Mouse (Mus musculus): ENCODE results near the gene Pigyl. TPM values are rescaled to one million over a fixed set of nuclear protein-coding genes. Genes with fewer than 3 reads are reported as not detected.

Pigyl gene
- polyA plus RNA-seq, 1 experiment = 47.7 TPM

Other genes starting within 250 kb of the Pigyl start
- 23.0 and 31.2 TPM in 2 replicates for gene Rab3d, start 238.7 kb upstream of the Pigyl start, polyA plus RNA-seq (2012; ENCODE audit: insufficient read depth, insufficient read length, missing spikeins)
- gene Ccdc159, start 229.4 kb upstream of the Pigyl start, polyA plus RNA-seq (2012; ENCODE audit: insufficient read depth, insufficient read length, missing spikeins) = 3.7 and 4.3 TPM in 2 replicates
- gene Tmem205, start 229.3 kb upstream of the Pigyl start, polyA plus RNA-seq (2012; ENCODE audit: insufficient read depth, insufficient read length, missing spikeins) = 204 and 213 TPM in 2 replicates
- 1.9 and 2.0 TPM in 2 replicates for gene Plppr2, start 219.8 kb upstream of the Pigyl start, polyA plus RNA-seq (2012; ENCODE audit: insufficient read depth, insufficient read length, missing spikeins)
- 11.6 and 15.4 TPM in 2 replicates for gene Swsap1, start 201.1 kb upstream of the Pigyl start, polyA plus RNA-seq (2012; ENCODE audit: insufficient read depth, insufficient read length, missing spikeins)
- 1.3 and 1.7 TPM in 2 replicates for gene Epor, start 193.3 kb upstream of the Pigyl start, polyA plus RNA-seq (2012; ENCODE audit: insufficient read depth, insufficient read length, missing spikeins)
- gene Rgl3, start 167.4 kb upstream of the Pigyl start, polyA plus RNA-seq (2012; ENCODE audit: insufficient read depth, insufficient read length, missing spikeins) = 9.2 and 10.4 TPM in 2 replicates
- not detected in 2 replicates for gene Ccdc151, start 154.2 kb upstream of the Pigyl start, polyA plus RNA-seq (2012; ENCODE audit: insufficient read depth, insufficient read length, missing spikeins)
- 33.1 and 40.1 TPM in 2 replicates for gene Prkcsh, start 154.0 kb upstream of the Pigyl start, polyA plus RNA-seq (2012; ENCODE audit: insufficient read depth, insufficient read length, missing spikeins)
- gene Elavl3, start 104.8 kb upstream of the Pigyl start, polyA plus RNA-seq (2012; ENCODE audit: insufficient read depth, insufficient read length, missing spikeins) = 0.91 and 2.0 TPM in 2 replicates
- gene Gm49318, start 85.6 kb upstream of the Pigyl start, polyA plus RNA-seq (2012; ENCODE audit: insufficient read depth, insufficient read length, missing spikeins) = not detected in 2 replicates
- gene Zfp653, start 85.5 kb upstream of the Pigyl start, polyA plus RNA-seq (2012; ENCODE audit: insufficient read depth, insufficient read length, missing spikeins) = 2.1 and 4.8 TPM in 2 replicates
- 95.3 and 111 TPM in 2 replicates for gene Ecsit, start 71.4 kb upstream of the Pigyl start, polyA plus RNA-seq (2012; ENCODE audit: insufficient read depth, insufficient read length, missing spikeins)
- 1.9 and 5.7 TPM in 2 replicates for gene Cnn1, start 57.6 kb upstream of the Pigyl start, polyA plus RNA-seq (2012; ENCODE audit: insufficient read depth, insufficient read length, missing spikeins)
- 101 and 117 TPM in 2 replicates for gene Elof1, start 39.7 kb upstream of the Pigyl start, polyA plus RNA-seq (2012; ENCODE audit: insufficient read depth, insufficient read length, missing spikeins)
- gene Acp5, start 21.1 kb upstream of the Pigyl start, polyA plus RNA-seq (2012; ENCODE audit: insufficient read depth, insufficient read length, missing spikeins) = 179 and 198 TPM in 2 replicates
- gene Zfp872, start 31.2 kb downstream of the Pigyl start, polyA plus RNA-seq (2012; ENCODE audit: insufficient read depth, insufficient read length, missing spikeins) = 0.52 and 0.58 TPM in 2 replicates
- 17.4 and 22.6 TPM in 2 replicates for gene Zfp809, start 68.9 kb downstream of the Pigyl start, polyA plus RNA-seq (2012; ENCODE audit: insufficient read depth, insufficient read length, missing spikeins)
- gene Zfp599, start 103.0 kb downstream of the Pigyl start, polyA plus RNA-seq (2012; ENCODE audit: insufficient read depth, insufficient read length, missing spikeins) = not detected in 2 replicates
- gene Zfp810, start 150.8 kb downstream of the Pigyl start, polyA plus RNA-seq (2012; ENCODE audit: insufficient read depth, insufficient read length, missing spikeins) = 2.5 and 6.3 TPM in 2 replicates
- 2.6 and 3.3 TPM in 2 replicates for gene Anln, start 232.3 kb downstream of the Pigyl start, polyA plus RNA-seq (2012; ENCODE audit: insufficient read depth, insufficient read length, missing spikeins)